Mouse (Mus musculus) midbrain, embryonic 14.5 days (tissue): ENCODE data around the gene Mfsd13b. TPM values are rescaled to one million over a fixed set of nuclear protein-coding genes. Genes with fewer than 3 reads are reported as not detected.

Experiments used
- ATAC-seq: fragments of 200-750 bp; cut with Nextera tagmentation; 2 replicates; pipeline ENCODE4 v1.8.0; 2017; ENCODE audit warnings: moderate number of reproducible peaks, moderate library complexity; ENCODE audit not compliant: low FRiP score, low TSS enrichment
- DNase-seq: peaks from one replicate; pipeline ENCODE4 v3.0.0-alpha.2; 2015
- H3K27ac ChIP-seq: fragments of 300-500 bp; sonication (generic); replicated peaks from 2 replicates; pipeline ENCODE4 v1.5.1; 2014; ENCODE audit warnings: mild to moderate bottlenecking, low read depth, low read length, moderate library complexity
- H3K27me3 ChIP-seq: fragments of 300-500 bp; sonication (generic); 2 replicates; pipeline ENCODE4 v1.6.1; 2014; ENCODE audit warnings: low read length, control low read depth, mixed read lengths; ENCODE audit not compliant: control insufficient read depth, insufficient read depth
- H3K36me3 ChIP-seq: fragments of 300-500 bp; sonication (generic); 2 replicates; pipeline ENCODE4 v1.6.1; 2014; ENCODE audit warnings: low read length, control low read depth; ENCODE audit not compliant: control insufficient read depth, insufficient read depth
- H3K4me1 ChIP-seq: fragments of 300-500 bp; sonication (generic); 2 replicates; pipeline ENCODE4 v1.6.1; 2014; ENCODE audit warnings: mild to moderate bottlenecking, antibody characterized with exemption, low read length, control low read depth; ENCODE audit not compliant: control insufficient read depth, insufficient read depth
- H3K4me2 ChIP-seq: fragments of 300-500 bp; sonication (generic); 2 replicates; pipeline ENCODE4 v1.6.1; 2014; ENCODE audit warnings: mild to moderate bottlenecking, low read length, moderate library complexity
- H3K4me3 ChIP-seq: fragments of 300-500 bp; sonication (generic); replicated peaks from 2 replicates; pipeline ENCODE4 v1.5.1; 2014; ENCODE audit warnings: low read depth, low read length
- H3K9ac ChIP-seq: fragments of 300-500 bp; sonication (generic); replicated peaks from 2 replicates; pipeline ENCODE4 v1.6.1; 2014; ENCODE audit warnings: mild to moderate bottlenecking, low read length, moderate library complexity
- H3K9me3 ChIP-seq: fragments of 300-500 bp; sonication (generic); 2 replicates; pipeline ENCODE4 v1.6.1; 2016; ENCODE audit warnings: low read length, control low read depth, mixed read lengths; ENCODE audit not compliant: control insufficient read depth
- WGBS: fragments of 180-500 bp; shearing (Covaris S2); extraction: QIAGEN DNeasy Blood & Tissue Kit; methylation state at CpG from one replicate; pipeline ENCODE4 v1.1.7; 2014; 5-methylcytosine and 5-hydroxymethylcytosine counted together
- polyA plus RNA-seq: library from polyadenylated mRNA; unstranded; fragments of >200 nt; fragmentation: Nextera tagmentation; extraction: Ambion mirVana; gene quantifications from 2 replicates; pipeline ENCODE4 v1.2.1, GENCODE M21; 2014

The Mfsd13b gene
- polyA plus RNA-seq, 1 experiment from 2014 or later: not detected

DNA sequence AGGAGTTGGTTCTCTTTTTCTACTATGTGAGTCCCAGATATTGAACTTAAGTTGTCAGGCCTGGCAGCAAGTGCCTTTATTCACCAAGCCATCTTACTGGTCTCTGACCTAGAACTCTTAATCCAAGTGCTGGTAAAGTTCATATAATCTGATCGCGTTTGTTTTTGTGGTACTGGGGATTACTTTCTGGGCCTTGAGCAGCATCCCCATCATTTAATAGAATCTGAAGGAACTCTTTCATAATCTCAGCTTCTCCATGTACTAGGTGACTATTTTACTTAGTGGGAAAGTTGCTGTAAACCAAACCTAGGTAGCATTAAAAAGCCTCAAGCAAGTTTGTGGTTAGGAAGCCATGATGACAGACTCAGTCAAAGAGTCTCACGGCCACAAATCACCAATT, 19.6 kb downstream of the Mfsd13b start:
- Histone ChIP-seq H3K4me2 (no peak overlapping the region), H3K36me3 (no peaks in the 10 kb centered on the region), H3K9ac (no peak overlapping the region), H3K4me1 (no peaks in the 10 kb centered on the region), H3K4me3 (no peak overlapping the region), H3K9me3 (no peaks in the 10 kb centered on the region), H3K27me3 (no peaks in the 10 kb centered on the region), H3K27ac (no peak overlapping the region)
- WGBS: 90% methylated on average over 3 of the region's 3 CpGs
- ATAC-seq (no peak), DNase-seq (no peak)

DNA sequence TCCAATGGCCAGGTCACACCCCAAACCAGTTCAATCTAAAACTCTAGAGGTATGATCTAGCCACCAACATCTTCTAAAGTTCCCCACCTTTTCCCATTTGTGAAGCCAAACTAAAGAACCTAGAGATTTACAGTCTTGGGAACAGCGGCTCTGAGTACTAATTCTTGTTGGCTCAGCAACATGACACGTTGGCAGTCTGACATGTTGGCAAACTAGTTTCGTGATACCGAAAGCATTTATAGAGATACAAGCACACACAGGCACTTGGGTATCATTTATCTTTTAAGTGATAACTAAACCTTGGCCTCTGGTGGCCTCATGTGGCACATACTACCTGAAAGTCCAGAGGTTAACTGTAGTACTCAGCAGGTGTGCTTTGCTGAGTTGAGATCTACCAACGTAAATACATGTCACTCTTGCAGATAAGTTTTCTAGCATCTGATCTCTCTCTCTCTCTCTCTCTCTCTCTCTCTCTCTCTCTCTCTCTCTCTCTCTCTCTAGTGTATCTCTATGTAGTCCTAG, 20.2 kb downstream of the Mfsd13b start:
- ATAC-seq: no peak
- no peaks in the 10 kb centered on the region for H3K27me3 ChIP-seq
- no peak overlapping the region for H3K4me3 ChIP-seq
- no peak for DNase-seq
- H3K4me2 ChIP-seq: no peak overlapping the region
- no peaks in the 10 kb centered on the region for H3K4me1 ChIP-seq
- no peaks in the 10 kb centered on the region for H3K36me3 ChIP-seq
- no peaks in the 10 kb centered on the region for H3K9me3 ChIP-seq
- H3K9ac ChIP-seq: no peak overlapping the region
- no peak overlapping the region for H3K27ac ChIP-seq
- WGBS: 94% methylated on average over 5 of the region's 5 CpGs

DNA sequence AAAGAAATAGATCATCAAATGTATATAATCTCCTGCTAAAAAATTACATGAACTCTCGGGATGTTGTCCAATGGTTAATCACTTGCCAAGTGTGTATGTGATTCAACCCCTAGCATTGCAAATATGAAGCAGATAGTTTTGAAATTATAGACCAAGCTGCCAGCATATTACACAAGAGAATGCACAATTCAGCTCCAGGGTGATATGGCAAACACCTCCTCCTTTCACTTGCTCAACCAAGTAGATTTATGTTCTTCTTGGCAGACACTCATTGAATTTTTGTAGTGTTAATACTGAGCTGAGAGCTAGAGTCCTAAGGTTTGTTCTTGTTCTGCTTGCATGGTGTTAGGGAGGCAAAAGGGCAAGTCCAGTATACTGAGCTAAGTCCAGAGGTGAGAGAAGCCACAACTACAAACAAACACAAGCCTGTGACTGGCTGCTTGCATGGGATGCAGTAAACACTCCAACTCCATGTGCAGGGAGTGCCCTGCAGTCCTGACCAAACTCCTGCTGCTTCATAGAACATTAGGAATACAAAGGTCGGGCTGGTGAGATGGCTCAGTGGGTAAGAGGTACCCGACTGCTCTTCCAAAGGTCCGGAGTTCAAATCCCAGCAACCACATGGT, 21.6 kb downstream of the Mfsd13b start:
- Histone ChIP-seq H3K4me3 (no peak overlapping the region), H3K4me2 (no peak overlapping the region), H3K4me1 (no peaks in the 10 kb centered on the region), H3K9me3 (no peaks in the 10 kb centered on the region), H3K27ac (no peak overlapping the region), H3K36me3 (no peaks in the 10 kb centered on the region), H3K9ac (no peak overlapping the region), H3K27me3 (no peaks in the 10 kb centered on the region)
- ATAC-seq: no peak
- DNase-seq: no peak
- 78% methylated on average over 4 of the region's 4 CpGs for WGBS

DNA sequence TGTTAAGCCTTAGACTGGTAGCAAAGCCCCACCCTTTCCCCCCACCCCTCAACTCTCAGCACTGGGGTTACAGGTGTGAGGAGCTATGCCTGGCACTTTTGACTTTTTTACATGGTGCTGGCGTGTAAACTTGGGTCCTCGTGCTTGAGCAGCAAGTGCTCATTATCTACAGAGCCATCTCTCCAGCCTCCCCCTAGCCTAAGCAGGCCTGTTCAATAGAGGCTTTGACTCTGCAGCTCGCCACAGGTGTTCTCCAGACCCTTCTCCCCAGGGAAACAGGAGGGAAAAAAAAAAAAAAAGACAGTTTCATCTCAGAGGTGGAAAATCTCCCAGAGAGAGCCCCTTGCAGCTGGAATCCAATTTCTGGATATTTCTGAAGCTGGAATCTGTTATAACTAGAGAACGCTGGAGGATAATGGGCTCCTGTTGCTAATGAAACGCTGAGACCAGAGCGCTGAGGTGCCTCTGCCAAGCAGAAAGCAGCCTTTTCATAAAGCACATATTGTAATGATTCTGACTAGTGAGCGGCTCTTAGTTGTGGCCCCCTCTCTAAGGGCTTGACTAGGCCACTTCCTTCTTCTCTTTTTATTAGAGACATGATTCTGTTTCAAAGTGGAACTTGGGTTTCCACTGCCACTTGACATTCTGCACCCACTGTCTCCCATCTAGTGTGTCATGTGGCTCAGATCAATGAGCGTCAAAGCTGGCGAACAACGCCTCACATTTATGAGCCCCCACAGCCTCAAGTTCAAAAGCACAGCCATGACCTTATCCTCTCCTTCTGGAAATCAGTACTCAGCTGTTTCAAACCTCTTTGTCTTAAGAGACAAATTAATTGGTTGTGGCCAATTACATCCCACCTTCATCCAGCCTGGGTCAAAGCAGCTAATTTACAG, 29.7 kb downstream of the Mfsd13b start:
- H3K9me3 ChIP-seq: no peaks in the 10 kb centered on the region
- H3K4me2 ChIP-seq: no peak overlapping the region
- no peaks in the 10 kb centered on the region for H3K4me1 ChIP-seq
- H3K9ac ChIP-seq: no peak overlapping the region
- no peaks in the 10 kb centered on the region for H3K27me3 ChIP-seq
- no peak overlapping the region for H3K4me3 ChIP-seq
- ATAC-seq (no peak), DNase-seq (peak; percentile 7)
- H3K27ac ChIP-seq: no peak overlapping the region
- WGBS: 70% methylated on average over 10 of the region's 10 CpGs
- no peaks in the 10 kb centered on the region for H3K36me3 ChIP-seq

DNA sequence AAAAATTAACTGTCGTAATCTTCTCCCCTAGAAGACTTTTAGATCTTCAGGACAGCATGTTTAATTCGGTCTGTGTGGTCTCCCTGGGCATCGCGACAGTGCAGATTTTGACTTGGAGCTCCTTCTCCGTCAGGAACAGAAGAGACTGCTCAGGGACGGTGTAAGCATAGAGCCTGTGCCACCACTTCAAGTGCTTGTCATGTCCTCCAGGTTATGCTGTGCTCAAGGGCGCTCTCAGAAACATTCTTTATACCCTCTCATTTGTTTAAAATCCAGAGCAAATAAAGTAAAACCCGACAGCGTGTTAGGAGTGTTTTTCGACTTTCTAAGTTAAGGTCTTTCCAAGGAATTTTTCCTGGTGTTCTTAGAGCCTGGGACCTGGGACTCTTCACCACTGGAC, 32.2 kb downstream of the Mfsd13b start:
- H3K27ac ChIP-seq: no peak overlapping the region
- no peak for ATAC-seq

DNA sequence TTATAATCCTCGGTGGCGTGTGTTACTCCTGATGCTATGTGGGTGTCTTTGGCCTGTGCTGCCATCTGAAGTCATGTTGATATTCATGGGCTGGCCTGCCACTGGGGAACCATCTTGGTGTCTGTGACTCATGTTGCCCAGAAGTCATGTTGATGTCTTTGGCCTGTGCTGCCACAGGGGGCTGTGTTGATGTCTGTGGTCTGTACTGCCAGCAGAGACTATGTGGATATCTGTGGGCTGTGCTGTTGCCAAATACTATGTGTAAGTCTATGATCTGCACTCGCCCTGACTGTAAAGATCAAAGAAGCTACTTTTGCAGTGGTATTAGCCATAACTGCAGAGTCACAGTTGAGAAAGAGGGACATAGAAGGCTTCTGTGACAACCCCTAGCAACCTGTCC, 36.5 kb downstream of the Mfsd13b start:
- Histone ChIP-seq H3K27ac (no peak overlapping the region), H3K9me3 (no peaks in the 10 kb centered on the region), H3K4me1 (no peaks in the 10 kb centered on the region), H3K4me3 (no peak overlapping the region), H3K4me2 (no peak overlapping the region), H3K27me3 (no peaks in the 10 kb centered on the region), H3K9ac (no peak overlapping the region), H3K36me3 (no peaks in the 10 kb centered on the region)
- DNase-seq: no peak
- 89% methylated on average over 3 of the region's 3 CpGs for WGBS
- ATAC-seq: no peak

More for the DNA sequence above, 32.2 kb downstream of the Mfsd13b start:
- Histone ChIP-seq H3K4me2 (no peak overlapping the region), H3K27me3 (no peaks in the 10 kb centered on the region), H3K9ac (no peak overlapping the region), H3K9me3 (no peaks in the 10 kb centered on the region), H3K4me1 (no peaks in the 10 kb centered on the region), H3K36me3 (no peaks in the 10 kb centered on the region), H3K4me3 (no peak overlapping the region)
- DNase-seq: no peak
- WGBS: 91% methylated on average over 10 of the region's 10 CpGs

DNA sequence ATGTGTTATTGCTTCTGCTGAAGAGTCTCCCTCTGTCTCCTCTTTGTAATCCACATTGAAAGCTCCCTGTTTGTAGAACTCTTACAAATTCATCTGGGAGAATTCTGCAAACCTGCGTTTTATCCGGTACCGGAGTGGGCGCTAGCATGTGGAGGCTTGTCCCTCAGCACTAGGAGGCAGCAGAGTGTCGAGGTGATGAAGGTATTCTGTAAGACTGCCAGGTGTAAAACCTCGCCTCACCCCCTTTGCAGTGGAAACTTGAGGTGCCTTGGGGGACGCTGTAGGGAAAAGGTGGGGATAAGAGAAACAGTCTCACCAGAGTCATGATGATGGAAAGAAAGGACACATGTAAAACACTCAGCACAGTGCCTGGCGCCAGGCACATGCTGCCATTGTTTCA, 38.0 kb downstream of the Mfsd13b start:
- ATAC-seq: no peak
- WGBS: 47% methylated on average over 8 of the region's 8 CpGs
- Histone ChIP-seq H3K4me2 (no peak overlapping the region), H3K9me3 (no peaks in the 10 kb centered on the region), H3K27ac (no peak overlapping the region), H3K9ac (no peak overlapping the region), H3K36me3 (no peaks in the 10 kb centered on the region), H3K4me1 (no peaks in the 10 kb centered on the region), H3K4me3 (no peak overlapping the region), H3K27me3 (no peaks in the 10 kb centered on the region)
- no peak for DNase-seq

DNA sequence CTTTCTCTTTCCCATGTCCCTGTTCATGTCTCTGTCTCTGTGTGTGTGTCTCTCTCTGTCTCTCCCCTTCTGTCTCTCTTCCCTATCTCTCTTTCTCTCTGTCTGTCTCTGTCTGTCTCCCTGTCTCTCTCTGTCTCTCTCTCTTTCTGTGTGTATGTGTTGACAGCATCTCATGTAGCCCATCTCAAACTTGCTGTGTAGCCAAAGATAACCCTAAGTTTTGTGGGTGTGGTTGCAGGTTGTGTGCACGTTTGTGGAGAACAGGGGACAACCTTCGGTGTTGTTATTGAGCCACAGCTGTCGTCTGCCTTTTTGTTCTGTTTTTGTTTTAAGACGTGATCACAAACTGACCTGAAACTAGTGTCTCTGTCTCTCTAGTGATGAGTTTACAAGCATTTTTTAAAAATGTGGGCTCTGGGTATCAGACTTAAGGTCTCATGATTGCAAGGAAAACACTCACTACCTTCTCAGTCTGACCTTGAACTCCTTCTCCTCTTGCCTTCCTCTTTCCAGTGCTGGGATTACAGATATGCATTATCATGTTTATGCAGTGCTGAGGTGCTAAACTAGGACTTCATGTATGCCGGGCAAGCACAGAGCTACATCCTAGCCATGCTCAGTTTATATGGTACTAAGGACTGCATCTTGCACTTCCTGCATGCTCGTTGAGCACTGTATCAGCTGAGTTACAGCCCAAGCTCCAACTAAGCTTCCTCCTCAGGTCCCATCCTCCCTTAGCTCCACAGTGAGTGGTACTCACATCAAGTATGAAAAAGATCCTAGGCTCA, 43.1 kb downstream of the Mfsd13b start:
- WGBS: 87% methylated on average over 6 of the region's 6 CpGs
- ATAC-seq (no peak), DNase-seq (no peak)
- no peak overlapping the region for H3K4me2 ChIP-seq
- H3K9ac ChIP-seq: no peak overlapping the region
- no peak overlapping the region for H3K4me3 ChIP-seq
- no peaks in the 10 kb centered on the region for H3K9me3 ChIP-seq
- H3K27me3 ChIP-seq: no peaks in the 10 kb centered on the region
- H3K4me1 ChIP-seq: no peaks in the 10 kb centered on the region
- H3K27ac ChIP-seq: no peak overlapping the region
- H3K36me3 ChIP-seq: no peaks in the 10 kb centered on the region
